Mouse (Mus musculus): Measurements from ENCODE around the gene Ccr2.
"Not testable (repeated sequence)": the region's sequence is repeated elsewhere in the genome, so short reads cannot be mapped to it uniquely, and the experiment has no call there.

The Ccr2 gene

DNA sequence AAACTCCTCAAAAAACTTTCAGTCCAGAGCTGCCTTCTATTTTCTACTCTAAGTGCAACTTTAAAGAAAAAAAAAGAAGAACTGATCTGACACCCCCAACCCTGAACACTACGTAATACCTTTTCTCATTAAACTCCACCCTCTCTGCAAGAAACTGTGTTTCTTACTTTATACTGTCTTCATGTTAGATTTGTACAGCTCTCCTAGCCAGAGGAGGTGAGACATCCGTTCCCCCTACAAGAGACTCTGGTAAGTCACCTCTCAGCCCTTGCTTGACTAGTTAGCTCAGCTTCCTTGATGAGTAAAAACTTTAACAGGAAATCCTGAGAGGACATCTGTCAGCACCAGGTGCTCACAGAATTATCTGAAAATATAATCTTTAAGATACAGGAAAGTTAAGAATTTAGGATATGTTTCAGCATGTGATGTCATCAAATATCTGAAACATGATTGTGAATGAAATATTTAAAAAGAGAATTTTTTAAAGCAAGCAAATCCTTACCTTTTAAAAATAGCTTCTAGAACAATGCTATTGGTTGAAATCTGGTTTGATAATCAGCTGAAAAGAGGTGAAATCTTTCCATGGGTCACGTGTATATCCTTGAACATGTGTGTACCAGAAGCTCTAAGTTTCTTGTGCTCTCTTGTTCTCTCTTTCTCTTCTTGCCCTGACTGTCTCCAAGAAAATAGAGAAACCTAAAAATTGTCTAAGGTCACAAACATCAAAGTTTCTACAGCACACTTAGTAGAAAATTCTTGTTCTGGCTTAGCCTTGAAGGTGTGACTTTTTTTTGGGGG, 19.8 kb downstream of the Ccr2 start, which contains the start of gene Ccr5:
Gene Ccr5 (plus strand): TSS at position 157 of the 798 bp plus-strand sequence.
- DNase-seq, result no peak

DNA sequence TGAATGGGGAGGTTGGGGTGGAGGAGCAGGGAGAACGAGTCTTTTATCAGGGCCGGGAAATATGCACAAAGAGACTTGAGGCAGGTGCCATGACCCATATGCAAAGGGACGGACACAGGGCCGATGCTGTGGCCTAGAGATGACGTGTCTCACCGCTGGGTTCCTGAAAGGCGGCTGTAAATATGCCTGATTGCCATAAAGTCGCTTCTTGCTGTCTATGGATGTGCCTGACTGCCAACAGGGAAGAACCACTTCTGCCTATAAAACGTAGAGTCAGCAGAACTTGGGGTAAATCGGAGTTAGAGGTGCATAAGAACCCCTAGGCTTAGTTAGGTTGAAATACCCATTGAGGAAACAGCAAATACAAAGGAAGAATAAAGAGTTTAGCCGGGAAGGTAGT, 23.8 kb downstream of the Ccr2 start:
- DNase-seq, result no peak

DNA sequence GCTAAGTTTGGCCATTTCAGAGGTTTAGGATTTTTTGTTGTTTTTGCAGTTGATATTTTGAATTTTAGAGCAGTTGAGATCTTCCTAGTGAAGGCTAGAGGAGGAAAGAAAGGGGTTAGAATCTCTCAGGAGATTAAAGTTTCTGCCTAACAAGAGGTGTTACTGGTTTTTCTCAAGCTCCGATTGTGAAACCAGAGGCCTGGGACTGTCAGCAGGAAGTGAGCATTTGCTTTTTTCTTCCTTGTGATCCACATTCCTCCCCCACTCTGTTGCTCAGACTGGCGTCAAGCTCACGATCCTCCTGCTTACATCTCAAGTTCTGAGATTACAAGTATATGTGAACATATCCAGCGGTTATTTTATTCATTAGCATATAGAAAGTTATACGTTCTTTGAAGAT, 24.6 kb downstream of the Ccr2 start:
- no peak for DNase-seq

DNA sequence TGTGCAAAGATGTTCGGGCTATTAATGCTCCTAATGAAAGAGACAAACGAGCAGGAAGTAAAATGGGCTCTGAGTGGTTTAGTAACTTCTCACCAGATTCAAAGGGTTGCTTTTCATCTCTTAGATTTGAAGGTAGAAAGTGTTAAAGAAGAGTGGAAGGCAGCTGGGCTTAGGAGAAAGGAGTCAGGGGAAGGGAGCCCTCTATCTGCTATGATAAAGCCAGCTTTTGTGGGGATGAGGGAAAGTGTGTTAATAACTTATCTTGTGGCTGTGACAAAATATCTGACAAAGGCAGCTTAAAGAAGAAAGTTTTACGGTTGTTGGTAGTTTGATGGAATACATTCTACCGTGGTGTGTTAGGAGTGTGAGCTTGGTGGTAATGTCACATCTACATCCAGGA, 25.7 kb downstream of the Ccr2 start:
- DNase-seq, result no peak

DNA sequence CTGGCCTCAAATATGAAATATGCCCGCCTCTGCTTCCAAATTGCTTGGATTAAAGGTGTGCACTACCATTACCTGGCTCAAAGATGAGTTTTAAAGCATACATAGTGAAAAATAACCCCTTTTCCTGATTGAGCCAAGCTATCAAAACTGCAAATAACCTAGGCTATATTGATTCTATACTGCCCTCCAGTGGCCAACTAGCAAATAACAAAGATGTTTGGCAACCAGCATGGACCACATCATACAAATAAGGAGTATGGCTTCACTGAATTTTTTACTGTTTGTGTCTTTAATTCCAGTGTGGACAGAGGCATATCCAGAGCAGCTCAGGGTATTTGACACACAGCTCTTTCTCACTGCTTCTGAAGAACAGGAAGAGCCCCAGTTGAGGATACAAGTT, 26.6 kb downstream of the Ccr2 start:
- DNase-seq, result no peak

DNA sequence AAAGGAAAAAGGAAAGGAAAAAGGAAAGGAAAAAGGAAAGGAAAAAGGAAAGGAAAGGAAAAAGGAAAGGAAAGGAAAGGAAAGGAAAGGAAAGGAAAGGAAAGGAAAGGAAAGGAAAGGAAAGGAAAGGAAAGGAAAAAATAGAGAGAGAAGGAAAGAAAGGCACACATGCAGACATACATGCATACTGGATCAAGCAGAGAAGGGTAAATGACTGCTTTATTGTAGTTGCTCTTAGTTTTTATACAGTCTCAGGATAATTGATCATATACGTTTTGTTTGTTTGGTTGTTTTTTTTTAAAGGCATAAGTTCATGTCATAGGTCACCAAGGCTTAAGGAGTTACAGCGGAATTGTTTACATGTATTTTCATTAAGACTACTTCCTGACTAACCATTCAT, 31.1 kb downstream of the Ccr2 start:
- DNase-seq, result not testable (repeated sequence)

DNA sequence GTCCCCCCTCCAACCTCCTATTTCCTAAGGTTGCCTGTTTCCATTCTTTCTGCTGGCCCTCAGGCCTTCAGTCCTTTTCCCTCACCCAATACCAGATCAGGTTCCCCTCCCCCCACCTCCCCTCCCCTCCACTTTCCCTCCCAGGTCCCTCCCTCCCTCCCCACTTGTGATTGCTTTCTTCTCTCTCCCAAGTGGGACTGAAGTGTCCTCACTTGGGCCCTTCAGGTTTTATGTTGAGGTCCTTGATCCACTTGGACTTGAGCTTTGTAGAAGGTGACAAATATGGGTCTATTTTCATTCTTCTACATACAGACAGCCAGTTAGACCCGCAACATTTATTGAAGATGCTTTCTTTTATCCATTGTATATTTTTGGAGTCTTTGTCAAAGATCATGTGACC, 33.2 kb downstream of the Ccr2 start:
- DNase-seq, result not testable (repeated sequence)

DNA sequence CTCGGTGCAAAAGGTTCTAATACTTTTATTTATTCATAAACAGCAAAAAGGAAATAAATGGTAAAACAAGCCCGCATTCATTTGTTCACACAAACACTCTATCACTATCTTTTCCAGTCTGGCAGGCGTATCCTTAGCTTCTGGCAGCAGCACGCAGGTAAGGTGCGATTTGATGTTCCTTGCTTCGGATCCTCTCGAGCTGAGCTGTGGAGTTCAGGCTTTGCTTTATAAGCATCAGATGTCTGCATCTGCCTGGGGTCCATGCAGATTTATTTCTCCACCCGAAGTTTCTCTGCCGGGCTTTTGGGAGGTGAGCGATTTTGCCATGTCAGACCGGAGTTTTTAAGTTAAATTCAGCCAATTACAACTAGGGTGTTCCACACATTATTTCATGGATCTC, 35.9 kb downstream of the Ccr2 start:
- DNase-seq, result no peak

DNA sequence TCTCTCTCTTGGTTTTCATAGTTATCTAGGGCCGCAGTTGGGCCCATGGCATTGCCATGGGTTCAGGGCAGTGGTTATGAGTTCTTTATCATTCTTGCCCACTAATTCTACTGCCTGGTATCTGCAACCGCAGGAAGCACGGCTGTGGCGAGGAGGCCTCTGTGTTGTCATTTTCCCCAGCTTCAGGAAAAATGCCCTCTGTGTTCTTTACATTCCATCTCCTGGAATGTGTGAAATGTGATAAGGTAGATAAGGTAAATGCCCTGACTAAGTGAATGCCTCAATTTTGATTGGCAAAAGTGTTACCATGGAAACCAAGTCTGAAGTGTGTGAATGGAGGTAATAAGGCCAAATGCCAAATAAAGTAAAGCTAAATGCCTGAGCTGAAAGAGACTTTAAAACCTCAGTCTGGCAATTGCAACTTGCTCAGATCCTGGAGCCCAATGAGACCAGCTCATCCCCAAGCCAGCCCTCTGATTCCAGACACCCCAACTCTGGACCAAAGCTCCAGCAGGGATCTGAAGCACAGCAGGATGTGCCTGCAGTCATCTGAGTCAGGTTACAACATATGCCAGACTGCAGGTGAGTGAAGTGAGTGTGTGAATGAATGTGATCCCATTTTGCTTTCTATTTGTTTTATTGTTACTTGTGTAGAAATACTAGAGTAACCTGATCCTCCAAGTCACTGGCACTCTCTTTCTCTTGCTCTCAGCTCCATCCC, 36.5 kb downstream of the Ccr2 start:
- no peak for DNase-seq

DNA sequence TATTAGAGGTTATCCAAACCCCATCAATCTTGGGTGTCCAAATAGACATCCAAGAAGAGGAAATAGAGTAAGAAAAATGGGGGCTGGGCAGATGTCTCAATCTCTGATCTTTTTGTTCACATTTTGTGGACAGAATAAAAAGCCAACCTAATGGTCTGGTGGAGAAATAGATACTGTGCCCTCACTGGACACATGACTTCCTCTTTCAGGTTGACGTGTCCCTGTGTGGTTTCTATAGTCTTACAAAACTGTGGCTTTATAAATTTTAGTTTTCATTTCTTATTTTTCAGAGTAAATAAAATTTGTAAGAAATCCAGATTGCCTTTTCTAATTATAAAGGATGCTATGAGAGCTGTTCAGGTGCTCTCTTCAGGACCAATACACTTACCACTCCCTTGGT, 41.9 kb downstream of the Ccr2 start:
- DNase-seq, result no peak

DNA sequence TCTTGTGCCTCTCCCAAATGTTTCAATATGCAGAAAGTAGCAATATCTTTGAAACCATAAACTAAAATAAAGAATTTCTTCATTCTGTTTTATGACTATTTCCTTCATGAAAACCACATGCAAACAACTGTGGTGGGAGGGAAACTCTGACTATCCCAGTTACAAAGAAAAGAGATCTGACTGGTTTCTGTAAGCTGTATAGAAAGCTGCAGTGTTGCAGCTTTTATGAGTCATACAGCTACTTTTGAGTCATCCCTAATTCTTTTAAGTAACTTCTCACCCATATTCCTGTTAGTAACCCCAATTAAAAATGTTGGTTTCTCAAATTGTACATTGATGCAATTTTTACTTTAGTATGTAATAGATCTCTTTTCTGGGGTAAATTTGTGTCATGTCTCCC, 44.6 kb downstream of the Ccr2 start:
- no peak for DNase-seq
